Mouse (Mus musculus) ES-E14 (cell line): ENCODE measurements around the gene Gm49321. TPM values are rescaled to one million over a fixed set of nuclear protein-coding genes. Genes with fewer than 3 reads are reported as not detected.
A peak's percentile ranks its signal among the peaks of the same experiment; 100 is the strongest.

Experiments
- DNase-seq: peaks from one replicate; pipeline ENCODE4 v3.0.0-alpha.2; 2013; ENCODE audit warnings: low read depth, low spot score
- H3K27ac ChIP-seq: 2 replicates; pipeline ENCODE4 v1.5.1; 2012; ENCODE audit warnings: low read depth, mild to moderate bottlenecking, low read length, moderate library complexity, mixed read lengths; ENCODE audit not compliant: poor library complexity, insufficient read depth, severe bottlenecking
- H3K36me3 ChIP-seq: 2 replicates; pipeline ENCODE4 v1.6.1; 2012; ENCODE audit warnings: mild to moderate bottlenecking, low read length, moderate library complexity, mixed read lengths; ENCODE audit not compliant: control insufficient read depth, poor library complexity, insufficient read depth, severe bottlenecking
- H3K4me1 ChIP-seq, 2 experiments: fragments of 150-350 bp in 1 of 2; sonication (generic) in 1 of 2; 2 replicates each; pipeline ENCODE4 v1.6.1; 2012; ENCODE audit warnings: low read length in 2 of 2, mild to moderate bottlenecking in 1 of 2, mixed read lengths in 1 of 2; ENCODE audit not compliant: control insufficient read depth in 2 of 2, insufficient read depth in 2 of 2, poor library complexity in 1 of 2
- H3K4me3 ChIP-seq, 2 experiments: fragments of 150-350 bp in 1 of 2; sonication (generic) in 1 of 2; 2 replicates each; pipeline ENCODE4 v1.5.1; 2012; ENCODE audit warnings: low read length in 2 of 2, low read depth in 1 of 2, mild to moderate bottlenecking in 1 of 2, mixed read lengths in 1 of 2; ENCODE audit not compliant: insufficient read depth in 1 of 2, poor library complexity in 1 of 2, severe bottlenecking in 1 of 2
- H3K9ac ChIP-seq: 2 replicates; pipeline ENCODE4 v1.6.1; 2012; ENCODE audit warnings: low read depth, mild to moderate bottlenecking, low read length, mixed read lengths; ENCODE audit not compliant: poor library complexity, insufficient read depth, severe bottlenecking
- H3K9me3 ChIP-seq: fragments of 150-350 bp; sonication (generic); 2 replicates; pipeline ENCODE4 v1.6.1; 2012; ENCODE audit warnings: low read depth, mild to moderate bottlenecking, low read length; ENCODE audit not compliant: control insufficient read depth, insufficient read depth
- CHD2 ChIP-seq: IDR thresholded peaks from 2 replicates; pipeline ENCODE4 v1.6.1; 2014; ENCODE audit warnings: mild to moderate bottlenecking, low read depth, low read length, inconsistent platforms
- HCFC1 ChIP-seq: IDR thresholded peaks from 2 replicates; pipeline ENCODE4 v1.6.1; 2012; ENCODE audit warnings: low read length, inconsistent platforms, borderline replicate concordance; ENCODE audit not compliant: insufficient read depth
- MAFK ChIP-seq: IDR thresholded peaks from 2 replicates; pipeline ENCODE4 v1.6.1; 2014; ENCODE audit warnings: mild to moderate bottlenecking, low read depth, low read length, inconsistent platforms; ENCODE audit not compliant: insufficient read depth
- ZC3H11A ChIP-seq: IDR thresholded peaks from 2 replicates; pipeline ENCODE4 v1.6.1; 2012; ENCODE audit warnings: low read depth, mild to moderate bottlenecking, inconsistent platforms, low read length, borderline replicate concordance
- ZNF384 ChIP-seq: IDR thresholded peaks from 2 replicates; pipeline ENCODE4 v1.6.1; 2012; ENCODE audit warnings: low read depth, low read length, inconsistent platforms
- in situ Hi-C, 2 experiments: fragments of 600-800 bp; cut with MboI; formaldehyde crosslinking; loops; one replicate each; pipeline ENCODE4 v1.15.1; 2025; ENCODE audit warnings: low sequenced_read_pairs in 2 of 2, inconsistent platforms in 1 of 2; ENCODE audit not compliant: unreplicated experiment in 2 of 2
- total RNA-seq: library from RNA; depleted of rRNA; stranded (reverse); fragments of 300-350 nt; gene quantifications from 2 replicates; pipeline ENCODE4 v1.2.3, GENCODE M21; 2012

Gene Gm49321
- total RNA-seq, 1 experiment: 2.9 TPM

DNA sequence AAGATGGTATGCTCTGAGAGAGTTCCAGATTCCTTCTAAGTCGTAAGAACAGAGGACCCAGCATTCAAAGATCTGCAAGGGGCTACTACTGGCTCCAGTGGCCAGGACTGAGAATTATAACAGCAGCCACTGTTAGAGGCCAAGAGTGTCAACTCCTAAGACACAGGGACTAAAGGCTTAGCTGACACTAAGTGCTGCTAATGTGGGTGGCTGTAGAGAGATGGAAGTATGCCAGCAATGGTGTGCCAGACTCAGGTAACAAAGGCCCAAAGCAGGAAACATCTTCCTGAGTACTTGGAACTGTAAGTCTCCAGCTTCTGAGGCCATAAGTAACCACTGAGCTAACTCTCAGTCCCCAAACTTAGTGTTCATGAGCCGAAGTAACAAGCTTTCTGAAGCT is 21.4 kb downstream of the Gm49321 start:
- no peaks in the 10 kb centered on the region for H3K4me1 ChIP-seq
- in situ Hi-C loops: no loop called here
- H3K9ac ChIP-seq: no peak overlapping the region
- H3K4me3 ChIP-seq: no peak overlapping the region
- H3K27ac ChIP-seq: no peak overlapping the region
- DNase-seq: no peak
- no peak for TF ChIP-seq HCFC1
- TF ChIP-seq ZNF384: no peak
- TF ChIP-seq CHD2: no peak
- no peak for TF ChIP-seq MAFK
- no peak for TF ChIP-seq ZC3H11A
- H3K9me3 ChIP-seq: no peaks in the 10 kb centered on the region
- H3K36me3 ChIP-seq: no peaks in the 10 kb centered on the region

DNA sequence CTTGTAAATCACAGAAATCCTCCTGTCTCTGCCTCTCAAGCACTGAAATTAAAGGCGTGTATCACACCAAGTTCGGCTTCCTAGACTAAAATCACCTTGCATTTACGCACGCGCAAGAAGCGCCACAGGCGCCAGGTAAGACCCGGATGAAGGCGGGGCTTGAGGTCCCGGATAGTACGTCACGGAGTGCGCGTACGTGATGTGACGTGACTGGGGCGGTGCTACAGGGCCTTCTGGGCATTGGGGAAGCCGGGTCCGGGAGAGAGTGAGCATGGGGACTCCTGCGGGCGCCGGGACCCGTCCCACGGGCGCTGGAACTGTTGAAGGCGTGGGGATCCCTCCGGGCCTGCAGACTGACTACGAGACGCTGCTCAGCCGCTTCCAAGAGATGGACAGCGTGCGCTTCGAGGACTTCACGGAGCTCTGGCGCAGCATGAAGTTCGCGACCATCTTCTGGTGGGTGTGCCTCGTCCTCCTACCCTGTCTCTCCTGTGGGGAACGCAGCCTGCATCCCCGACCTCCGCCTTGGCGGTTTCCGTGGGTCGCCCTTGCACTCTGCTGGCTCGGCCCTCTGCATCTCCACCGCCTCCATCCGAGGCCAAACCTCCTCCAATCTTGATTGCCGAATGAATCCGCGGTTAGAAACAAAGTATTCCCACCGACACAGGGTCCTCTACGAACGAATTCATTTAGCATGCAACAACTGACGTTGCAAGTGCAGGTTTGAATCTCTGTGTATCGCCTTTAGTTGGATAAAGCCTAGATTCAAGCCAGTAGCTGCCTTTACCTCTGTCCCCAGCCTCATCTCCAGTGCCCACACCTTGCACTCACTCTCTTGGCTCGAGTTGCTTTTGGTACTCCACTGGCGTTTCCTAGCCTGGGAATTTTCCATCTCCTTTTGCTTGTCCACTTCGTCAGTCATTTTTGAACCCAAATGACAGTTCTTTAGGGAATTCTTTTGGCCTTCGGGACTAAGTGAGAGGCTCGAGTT is 27.1 kb downstream of the Gm49321 start, which contains the start of gene Snapc1:
Gene Snapc1 (plus strand): TSS at position 191 of the 991 bp plus-strand sequence.
- TF ChIP-seq ZC3H11A: no peak
- no peak for TF ChIP-seq ZNF384
- no peak for TF ChIP-seq CHD2
- TF ChIP-seq HCFC1: no peak
- no peak for TF ChIP-seq MAFK
- Histone ChIP-seq H3K9ac (peak within 1 kb of the TSS; percentile 78), H3K4me3 (peak within 1 kb of the TSS; percentile 90 to 92), H3K4me1 (no peaks in the 10 kb centered on the region), H3K36me3 (peaks cover 8% of the 10 kb centered on the region), H3K9me3 (no peaks in the 10 kb centered on the region), H3K27ac (no peak within 1 kb of the TSS)
- peak; percentile 98 for DNase-seq
- in situ Hi-C loops: no loop called here

DNA sequence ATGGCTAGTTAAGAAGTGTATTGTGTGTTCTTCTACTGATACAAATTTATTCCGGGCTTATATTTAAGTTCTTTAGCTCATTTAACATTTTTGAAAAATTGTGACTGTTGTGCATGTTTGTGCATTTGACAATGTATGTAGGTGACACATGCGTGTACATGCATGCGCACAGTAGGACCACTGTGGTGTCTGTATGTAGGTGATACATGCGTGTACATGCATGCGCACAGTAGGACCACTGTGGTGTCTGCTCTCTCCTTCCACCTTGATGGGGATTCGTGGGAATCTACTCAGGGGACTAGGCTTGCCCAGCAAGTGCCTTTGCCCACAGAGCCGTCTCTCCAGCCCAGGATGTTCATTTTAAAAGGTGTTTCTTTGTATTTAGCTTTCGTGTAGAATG is 31.7 kb downstream of the Gm49321 start:
- no peak overlapping the region for H3K27ac ChIP-seq
- DNase-seq: no peak
- no peaks in the 10 kb centered on the region for H3K9me3 ChIP-seq
- TF ChIP-seq HCFC1 (no peak), MAFK (no peak), CHD2 (no peak), ZNF384 (no peak), ZC3H11A (no peak)
- H3K4me1 ChIP-seq: no peaks in the 10 kb centered on the region
- H3K9ac ChIP-seq: no peak overlapping the region
- in situ Hi-C loops: no loop called here
- no peak overlapping the region for H3K4me3 ChIP-seq
- H3K36me3 ChIP-seq: peaks cover 23% of the 10 kb centered on the region

DNA sequence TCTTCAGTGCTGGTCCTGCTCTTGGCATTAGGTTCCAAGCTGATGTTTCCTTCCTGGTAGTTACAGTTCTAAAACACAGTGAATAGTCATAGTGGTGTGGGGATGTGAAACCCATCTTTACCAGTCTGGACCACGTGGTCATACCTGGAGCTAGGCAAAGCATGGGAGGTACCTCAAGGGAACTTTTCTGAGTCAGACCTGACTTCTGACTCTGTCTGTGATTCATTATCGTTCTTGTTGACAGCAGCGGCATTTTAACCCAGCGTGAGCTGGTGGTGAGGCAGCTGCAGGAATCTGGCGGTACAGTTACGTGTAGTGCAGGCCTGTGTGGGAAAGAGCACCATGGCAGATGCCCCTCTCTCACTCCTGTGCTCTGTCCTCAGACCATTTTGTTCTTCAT is 37.1 kb downstream of the Gm49321 start:
- in situ Hi-C loops: no loop called here
- Histone ChIP-seq H3K4me1 (no peaks in the 10 kb centered on the region), H3K4me3 (no peak overlapping the region), H3K36me3 (peaks cover 17% of the 10 kb centered on the region), H3K9ac (no peak overlapping the region), H3K27ac (no peak overlapping the region), H3K9me3 (no peaks in the 10 kb centered on the region)
- no peak for TF ChIP-seq MAFK
- DNase-seq: no peak
